Mouse (Mus musculus) midbrain, postnatal 0 days (tissue): ENCODE measurements at regions not wholly inside any gene's neighbourhood (a gene's known extent, or its start where the extent isn't known, plus 50 kb on each side); places are given as distances from the start of the nearest gene placed in this dataset.

Experiments used
- ATAC-seq: fragments of 200-750 bp; cut with Nextera tagmentation; 2 replicates; pipeline ENCODE4 v1.8.0; 2017; ENCODE audit warnings: moderate number of reproducible peaks, mild to moderate bottlenecking, moderate TSS enrichment, moderate library complexity; ENCODE audit not compliant: low FRiP score
- DNase-seq: peaks from one replicate; pipeline ENCODE4 v3.0.0-alpha.2; 2015; ENCODE audit warnings: low spot score
- H3K27ac ChIP-seq: fragments of 300-500 bp; sonication (generic); 2 replicates; pipeline ENCODE4 v1.5.1; 2014; ENCODE audit warnings: low read depth, mild to moderate bottlenecking, low read length, mixed read lengths
- H3K27me3 ChIP-seq: fragments of 300-500 bp; sonication (generic); 2 replicates; pipeline ENCODE4 v1.6.1; 2014; ENCODE audit warnings: low read length, control low read depth, mixed read lengths; ENCODE audit not compliant: insufficient read depth
- H3K36me3 ChIP-seq: fragments of 300-500 bp; sonication (generic); 2 replicates; pipeline ENCODE4 v1.6.1; 2014; ENCODE audit warnings: low read length, control low read depth, mixed read lengths; ENCODE audit not compliant: insufficient read depth
- H3K4me1 ChIP-seq: fragments of 300-500 bp; sonication (generic); 2 replicates; pipeline ENCODE4 v1.6.1; 2014; ENCODE audit warnings: mild to moderate bottlenecking, control low read depth, antibody characterized with exemption, low read length, mixed read lengths; ENCODE audit not compliant: insufficient read depth
- H3K4me2 ChIP-seq: fragments of 300-500 bp; sonication (generic); 2 replicates; pipeline ENCODE4 v1.6.1; 2014; ENCODE audit warnings: low read depth, mild to moderate bottlenecking, low read length, mixed read lengths; ENCODE audit not compliant: poor library complexity, severe bottlenecking
- H3K4me3 ChIP-seq: fragments of 300-500 bp; sonication (generic); 2 replicates; pipeline ENCODE4 v1.5.1; 2014; ENCODE audit warnings: low read depth, mild to moderate bottlenecking, low read length, moderate library complexity
- H3K9ac ChIP-seq: fragments of 300-500 bp; sonication (generic); replicated peaks from 2 replicates; pipeline ENCODE4 v1.6.1; 2014; ENCODE audit warnings: mild to moderate bottlenecking, low read length, moderate library complexity, mixed read lengths; ENCODE audit not compliant: poor library complexity, severe bottlenecking
- H3K9me3 ChIP-seq: fragments of 300-500 bp; sonication (generic); 2 replicates; pipeline ENCODE4 v1.6.1; 2016; ENCODE audit warnings: low read length, control low read depth
- CTCF ChIP-seq: IDR thresholded peaks from 2 replicates; pipeline ENCODE4 v1.5.1; 2016; ENCODE audit warnings: antibody characterized with exemption, mild to moderate bottlenecking
- WGBS: fragments of 180-500 bp; shearing (Covaris S2); extraction: QIAGEN DNeasy Blood & Tissue Kit; methylation state at CpG from one replicate; pipeline ENCODE4 v1.1.7; 2014; 5-methylcytosine and 5-hydroxymethylcytosine counted together

- Histone ChIP-seq H3K4me2 (no peak overlapping the region), H3K4me1 (no peaks in the 10 kb centered on the region), H3K36me3 (no peaks in the 10 kb centered on the region), H3K27me3 (no peaks in the 10 kb centered on the region), H3K9ac (no peak overlapping the region), H3K9me3 (no peaks in the 10 kb centered on the region), H3K27ac (no peak overlapping the region), H3K4me3 (no peak overlapping the region)
- WGBS: 52% methylated on average over 2 of the region's 2 CpGs
- ATAC-seq (no peak), DNase-seq (no peak)
- TF ChIP-seq CTCF: no peak
Measured at GRCm38 (mm10) chr19:6661508-6661871, 118.7 kb upstream of the Slc22a12 start.

GRCm38 (mm10) chr19:6660723-6661507 lies 118.1 kb upstream of the Slc22a12 start:
- WGBS: 30% methylated on average over 8 of the region's 8 CpGs
- H3K4me3 ChIP-seq: no peak overlapping the region
- H3K27ac ChIP-seq: no peak overlapping the region
- no peaks in the 10 kb centered on the region for H3K9me3 ChIP-seq
- no peak for ATAC-seq
- H3K4me1 ChIP-seq: no peaks in the 10 kb centered on the region
- peak; percentile 57 for TF ChIP-seq CTCF
- no peak for DNase-seq
- H3K4me2 ChIP-seq: no peak overlapping the region
- H3K9ac ChIP-seq: no peak overlapping the region
- no peaks in the 10 kb centered on the region for H3K36me3 ChIP-seq
- H3K27me3 ChIP-seq: no peaks in the 10 kb centered on the region

DNA sequence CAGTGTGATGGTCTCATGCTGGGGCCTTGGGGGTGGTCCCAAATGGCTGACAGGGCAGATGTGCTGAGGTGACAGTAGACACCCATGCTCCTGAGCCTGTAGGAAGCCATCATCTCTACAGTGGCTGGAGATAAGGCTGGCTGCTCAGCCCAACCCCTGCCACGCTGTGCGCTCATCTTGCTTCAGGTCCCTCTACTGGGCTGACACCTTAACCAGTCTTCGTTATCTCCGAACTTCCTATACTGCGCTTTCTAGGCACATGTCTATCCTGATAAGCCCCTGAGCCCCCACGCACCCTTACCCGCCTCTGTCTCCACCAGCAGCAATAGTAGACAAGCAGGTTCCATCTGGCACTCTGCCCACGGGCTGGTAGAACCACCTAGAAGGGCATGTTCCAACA lies 117.3 kb upstream of the Slc22a12 start:
- no peak overlapping the region for H3K4me2 ChIP-seq
- 90% methylated on average over 8 of the region's 8 CpGs for WGBS
- no peaks in the 10 kb centered on the region for H3K9me3 ChIP-seq
- no peak for TF ChIP-seq CTCF
- H3K27me3 ChIP-seq: no peaks in the 10 kb centered on the region
- no peak overlapping the region for H3K27ac ChIP-seq
- H3K9ac ChIP-seq: no peak overlapping the region
- no peaks in the 10 kb centered on the region for H3K4me1 ChIP-seq
- no peaks in the 10 kb centered on the region for H3K36me3 ChIP-seq
- ATAC-seq (no peak), DNase-seq (no peak)
- no peak overlapping the region for H3K4me3 ChIP-seq

- Histone ChIP-seq H3K27me3 (no peaks in the 10 kb centered on the region), H3K4me2 (no peak overlapping the region), H3K9ac (no peak overlapping the region), H3K4me1 (no peaks in the 10 kb centered on the region), H3K36me3 (no peaks in the 10 kb centered on the region), H3K9me3 (no peaks in the 10 kb centered on the region), H3K27ac (no peak overlapping the region), H3K4me3 (no peak overlapping the region)
- ATAC-seq (no peak), DNase-seq (no peak)
- 88% methylated on average over 5 of the region's 5 CpGs for WGBS
- TF ChIP-seq CTCF: peak; percentile 18; the same call in 1 of the 2 replicates
Measured at GRCm38 (mm10) chr19:6654550-6654949, 111.7 kb upstream of the Slc22a12 start.

GRCm38 (mm10) chr19:6652775-6653174 lies 109.9 kb upstream of the Slc22a12 start:
- Histone ChIP-seq H3K4me3 (no peak overlapping the region), H3K27me3 (no peaks in the 10 kb centered on the region), H3K9me3 (no peaks in the 10 kb centered on the region), H3K4me1 (no peaks in the 10 kb centered on the region), H3K27ac (no peak overlapping the region), H3K36me3 (no peaks in the 10 kb centered on the region), H3K9ac (no peak overlapping the region), H3K4me2 (no peak overlapping the region)
- peak; percentile 27; the same call in 1 of the 2 replicates for TF ChIP-seq CTCF
- no peak for DNase-seq
- ATAC-seq: no peak
- WGBS: 76% methylated on average over 4 of the region's 4 CpGs

GRCm38 (mm10) chr19:6651192-6651591 lies 108.4 kb upstream of the Slc22a12 start:
- H3K9me3 ChIP-seq: no peaks in the 10 kb centered on the region
- no peak overlapping the region for H3K4me2 ChIP-seq
- 52% methylated on average over 5 of the region's 5 CpGs for WGBS
- TF ChIP-seq CTCF: no peak
- DNase-seq (peak; percentile 19), ATAC-seq (no peak)
- H3K9ac ChIP-seq: peak overlapping the region; percentile 33
- no peaks in the 10 kb centered on the region for H3K4me1 ChIP-seq
- no peaks in the 10 kb centered on the region for H3K36me3 ChIP-seq
- no peaks in the 10 kb centered on the region for H3K27me3 ChIP-seq
- 0 out of 2 replicates have a peak overlapping the region, but pooled peaks have one; percentile 4 for H3K27ac ChIP-seq
- H3K4me3 ChIP-seq: no peak overlapping the region
